Mouse (Mus musculus) urinary bladder, adult 18-20 months (tissue): ENCODE results near the gene Aqp8.

Experiments
- DNase-seq, 2 experiments: peaks; one replicate each; pipeline ENCODE4 v3.0.0; 2022; ENCODE audit warnings: low spot score in 2 of 2, mixed read lengths in 2 of 2

Gene Aqp8

DNA sequence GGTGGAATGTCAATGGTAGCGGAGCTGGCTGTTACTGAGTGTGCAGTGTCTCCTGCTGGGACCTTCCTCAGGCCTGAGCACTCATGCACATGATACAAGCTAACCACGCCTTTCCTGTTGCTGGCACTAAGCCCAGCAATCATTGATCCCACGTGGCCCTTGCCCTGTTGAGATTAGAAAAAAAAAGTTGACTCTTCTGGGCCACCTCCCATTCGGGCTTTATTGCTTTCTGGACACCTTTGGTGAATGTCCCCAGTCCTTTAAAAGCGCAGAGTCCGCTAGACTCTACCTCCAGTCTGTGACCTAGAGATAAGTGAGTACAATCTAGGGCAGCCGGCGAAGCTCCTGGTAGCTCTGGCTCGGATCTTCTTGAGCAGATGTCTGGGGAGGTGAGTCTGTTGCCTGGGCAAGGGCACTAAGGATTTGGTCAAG lies at the start of gene Aqp8:
Gene Aqp8, plus strand, starts transcription at position 222 of the 432 bp plus-strand sequence.
- peak; percentile 23 for DNase-seq

DNA sequence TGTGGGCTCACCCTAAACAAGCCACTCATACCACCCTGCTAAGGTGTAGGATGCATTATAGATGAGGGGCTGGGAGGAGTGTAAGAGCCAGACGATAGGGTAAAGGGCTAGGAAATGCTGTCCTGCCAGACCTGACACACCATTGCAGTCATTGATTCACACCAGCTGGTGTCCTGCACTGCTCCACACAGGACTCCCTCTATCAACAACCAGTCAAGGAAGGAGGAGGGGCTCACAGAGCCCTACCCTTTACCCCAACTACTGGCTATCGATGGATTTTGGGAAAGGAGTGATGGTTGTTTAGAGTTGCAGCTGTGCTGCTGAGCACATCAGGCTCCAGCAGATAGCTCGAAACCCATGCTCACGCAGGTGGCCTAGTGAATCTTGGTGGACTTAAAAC lies 45.3 kb upstream of the Aqp8 start:
- DNase-seq = no peak

- DNase-seq = no peak
Measured at GRCm38 (mm10) chr7:123417661-123418060, 44.4 kb upstream of the Aqp8 start.

DNA sequence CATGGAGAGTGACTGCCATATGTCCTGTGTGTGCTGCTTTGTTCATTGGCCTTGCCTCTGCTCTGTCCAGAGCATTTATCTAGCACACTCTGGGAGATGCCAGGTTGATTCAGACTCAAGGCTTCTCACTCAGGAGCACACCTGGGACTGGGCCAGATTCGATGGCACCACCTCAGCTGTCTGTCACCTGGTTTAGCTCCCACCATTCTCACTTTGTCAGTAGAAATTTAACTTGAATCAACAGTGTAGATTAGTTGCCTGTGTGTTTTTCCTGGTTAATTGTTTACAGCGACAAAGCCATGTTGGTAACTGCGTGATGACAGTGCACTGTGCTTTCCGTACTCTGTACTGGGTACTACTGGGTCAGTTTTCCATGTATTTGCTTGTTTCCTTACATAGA lies 42.1 kb upstream of the Aqp8 start:
- no peak for DNase-seq

DNA sequence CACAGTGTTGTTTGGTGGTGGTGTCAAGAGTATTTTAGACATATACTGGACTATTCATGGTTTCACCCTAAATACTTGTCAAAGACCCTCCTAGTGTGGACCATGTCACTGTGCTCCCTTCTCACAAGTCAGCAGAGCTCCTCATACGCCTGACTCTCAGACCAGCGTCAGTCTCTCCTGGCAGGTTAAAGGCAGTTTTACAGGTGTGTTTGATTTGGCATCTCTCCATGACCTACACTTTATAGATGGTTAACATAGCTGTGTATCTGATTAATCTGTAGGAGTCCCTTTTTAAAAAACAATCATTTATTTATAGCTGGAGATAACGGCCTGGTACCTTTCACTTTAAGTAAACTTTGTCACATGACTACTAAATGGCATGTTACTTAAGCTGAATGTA lies 40.1 kb upstream of the Aqp8 start:
- peak in 1 of 2 experiments; percentile 14 for DNase-seq

- DNase-seq = no peak
Measured at GRCm38 (mm10) chr7:123424281-123424680, 37.8 kb upstream of the Aqp8 start.

GRCm38 (mm10) chr7:123425134-123425757 lies 36.8 kb upstream of the Aqp8 start:
- DNase-seq = no peak

- peak in 1 of 2 experiments; percentile 50 for DNase-seq
Measured at GRCm38 (mm10) chr7:123429624-123430410, 32.3 kb upstream of the Aqp8 start.

- no peak for DNase-seq
Measured at GRCm38 (mm10) chr7:123430411-123430705, 31.7 kb upstream of the Aqp8 start.

GRCm38 (mm10) chr7:123431206-123431605 lies 30.9 kb upstream of the Aqp8 start:
- DNase-seq = no peak

- no peak for DNase-seq
Measured at GRCm38 (mm10) chr7:123442079-123442478, 20.0 kb upstream of the Aqp8 start.

DNA sequence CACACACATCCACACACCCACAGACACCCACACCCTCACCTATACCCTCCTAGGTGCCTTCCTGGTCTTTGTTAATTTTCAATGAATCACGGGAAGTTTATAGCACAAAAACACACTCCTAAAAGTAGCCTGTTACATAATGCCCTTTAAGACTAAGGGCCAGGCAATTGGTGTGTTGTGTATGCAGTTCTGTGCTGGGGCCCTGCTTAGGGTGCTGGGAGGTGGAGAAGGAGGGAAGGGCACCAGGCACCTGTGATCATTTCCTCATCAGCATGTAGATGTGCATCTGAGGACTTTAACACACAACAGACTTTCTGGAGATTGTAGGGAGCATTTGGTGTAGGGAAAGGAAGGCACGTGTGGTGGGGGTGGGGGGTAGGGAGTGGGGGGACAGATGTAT lies 13.3 kb upstream of the Aqp8 start:
- DNase-seq = no peak

DNA sequence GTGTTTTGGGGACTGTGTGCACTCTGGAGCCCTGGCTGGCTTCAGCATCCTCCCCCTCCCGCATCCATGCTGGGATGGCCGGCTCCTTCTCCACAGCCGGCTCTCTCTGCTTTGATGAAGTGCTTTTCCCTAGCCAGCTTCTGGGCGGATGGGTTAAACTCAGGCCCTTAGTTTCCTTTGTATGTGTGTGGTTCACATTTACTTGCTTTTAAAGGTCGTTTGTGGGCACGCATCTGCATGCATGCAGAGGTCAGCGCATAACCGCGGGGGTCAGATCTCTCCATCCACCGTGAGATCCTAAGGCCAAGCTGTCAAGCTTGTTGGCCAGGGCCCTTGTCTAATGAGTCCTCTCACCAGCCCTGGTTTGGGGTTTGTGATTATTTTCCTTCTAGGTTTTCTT lies 12.4 kb upstream of the Aqp8 start:
- DNase-seq = no peak

- no peak for DNase-seq
Measured at GRCm38 (mm10) chr7:123450515-123450914, 11.6 kb upstream of the Aqp8 start.

DNA sequence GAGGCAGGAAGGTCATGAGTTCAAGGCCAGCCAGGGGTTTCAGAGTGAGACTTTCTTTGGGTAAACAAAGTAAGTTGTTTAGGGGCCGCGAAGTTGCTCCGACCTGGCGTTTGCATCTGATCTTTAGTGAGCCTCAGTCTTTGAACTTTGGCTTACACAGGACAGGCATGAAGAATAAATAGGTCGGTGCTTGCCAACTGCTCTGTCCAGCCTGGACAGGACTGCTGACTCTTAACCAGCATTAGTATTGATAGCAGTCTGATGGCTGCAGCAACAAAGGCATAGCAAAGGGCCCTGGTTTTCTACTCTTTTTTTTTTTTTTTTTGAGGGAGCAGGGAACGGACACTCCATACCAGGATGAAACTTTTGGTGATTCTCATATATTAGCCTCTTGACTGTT lies 9.5 kb upstream of the Aqp8 start:
- DNase-seq = no peak

- no peak for DNase-seq
Measured at GRCm38 (mm10) chr7:123453066-123453465, 9.0 kb upstream of the Aqp8 start.

GRCm38 (mm10) chr7:123455088-123455487 lies 7.0 kb upstream of the Aqp8 start:
- DNase-seq = no peak

GRCm38 (mm10) chr7:123458309-123458708 lies 3.8 kb upstream of the Aqp8 start:
- no peak for DNase-seq

GRCm38 (mm10) chr7:123459247-123459646 lies 2.8 kb upstream of the Aqp8 start:
- DNase-seq = no peak

- no peak for DNase-seq
Measured at GRCm38 (mm10) chr7:123461316-123461715, 775 bp upstream of the Aqp8 start.

DNA sequence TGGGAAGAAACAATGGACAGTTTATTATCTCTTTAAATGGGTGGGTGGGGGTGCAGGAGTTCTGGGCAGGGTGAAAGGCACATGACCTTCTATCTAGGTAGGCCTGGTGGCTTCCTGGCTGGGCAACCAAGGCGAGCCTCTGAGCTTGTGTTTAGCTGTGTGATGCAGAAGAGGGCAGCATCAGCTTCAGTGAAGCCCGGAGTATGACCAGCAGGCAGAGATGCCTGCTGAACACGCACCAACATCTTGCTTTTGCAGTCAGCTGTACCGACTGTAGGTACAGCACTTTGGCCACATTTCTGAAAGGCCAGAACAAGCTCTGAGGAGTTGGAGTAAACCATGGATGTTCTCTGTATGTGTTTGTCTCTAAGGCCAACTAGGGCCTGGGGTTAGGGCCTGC lies 1.5 kb downstream of the Aqp8 start:
- no peak for DNase-seq

DNA sequence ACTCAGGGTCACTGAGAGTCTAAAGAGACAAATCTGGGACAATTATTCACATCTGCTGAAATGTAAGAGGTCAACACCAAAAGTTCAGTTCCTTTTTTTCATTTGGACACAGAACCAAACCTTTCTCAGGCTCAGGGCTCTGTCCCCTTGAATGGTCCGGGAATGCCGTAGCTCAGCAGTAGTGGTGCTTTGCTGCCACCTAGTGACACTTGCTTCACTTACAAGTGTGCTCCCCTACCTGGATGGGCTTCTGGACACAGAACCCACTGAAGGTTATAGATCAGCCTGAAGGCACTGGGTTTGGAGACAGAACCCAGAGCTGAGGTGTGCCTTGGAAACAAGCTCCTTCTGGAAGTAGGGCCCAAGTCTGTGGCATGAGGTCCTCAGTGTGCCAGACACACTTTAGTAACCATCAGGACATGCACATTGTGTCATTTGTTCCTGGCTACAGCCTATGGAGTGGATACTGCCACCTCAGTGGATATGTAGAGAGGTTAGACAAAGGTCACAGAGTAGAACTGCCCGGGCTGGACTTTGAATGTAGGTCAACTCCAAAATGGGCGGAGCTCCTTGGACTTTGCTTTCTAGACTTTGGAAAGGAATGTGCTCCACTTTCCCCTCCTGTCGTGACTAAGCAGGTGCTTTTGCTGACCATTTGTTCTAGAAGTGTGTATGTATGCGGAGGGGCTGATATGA lies 3.7 kb downstream of the Aqp8 start:
- peak; percentile 45 to 55 for DNase-seq

GRCm38 (mm10) chr7:123467961-123468360 lies 5.9 kb downstream of the Aqp8 start:
- no peak for DNase-seq
